Mouse (Mus musculus): ENCODE measurements at regions not wholly inside any gene's neighbourhood (a gene's known extent, or its start where the extent isn't known, plus 50 kb on each side); places are given as distances from the start of the nearest gene placed in this dataset.
A peak's percentile ranks its signal among the peaks of the same experiment; 100 is the strongest.

DNA sequence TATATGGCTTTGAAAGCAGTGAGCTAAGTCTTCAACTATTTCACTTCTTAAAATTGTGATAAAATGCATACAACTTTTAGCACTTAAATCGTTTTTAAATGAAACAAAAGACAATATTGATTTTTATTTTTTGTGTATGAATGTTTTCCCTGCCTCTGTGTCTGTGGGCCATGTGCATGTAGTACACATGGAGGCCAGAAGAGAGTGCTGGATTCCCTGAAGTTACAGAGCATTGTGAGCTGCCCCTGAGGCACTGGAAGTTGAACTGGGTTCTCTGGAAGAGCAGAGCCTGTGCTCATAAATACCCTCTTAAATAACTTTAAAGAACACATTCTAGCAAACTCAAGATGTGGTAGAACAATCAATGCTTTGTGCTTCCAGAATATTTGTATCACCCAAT, 61.8 kb upstream of the Gm6812 start:
- DNase-seq (ENCODE audit: extremely low spot score in 1 of 2, low spot score in 1 of 2): no peak

GRCm38 (mm10) chrX:68953298-68953697, 60.4 kb upstream of the Gm6812 start:
- peak in 1 of 2 experiments; percentile 6 for DNase-seq (ENCODE audit: extremely low spot score in 1 of 2, low spot score in 1 of 2)

DNA sequence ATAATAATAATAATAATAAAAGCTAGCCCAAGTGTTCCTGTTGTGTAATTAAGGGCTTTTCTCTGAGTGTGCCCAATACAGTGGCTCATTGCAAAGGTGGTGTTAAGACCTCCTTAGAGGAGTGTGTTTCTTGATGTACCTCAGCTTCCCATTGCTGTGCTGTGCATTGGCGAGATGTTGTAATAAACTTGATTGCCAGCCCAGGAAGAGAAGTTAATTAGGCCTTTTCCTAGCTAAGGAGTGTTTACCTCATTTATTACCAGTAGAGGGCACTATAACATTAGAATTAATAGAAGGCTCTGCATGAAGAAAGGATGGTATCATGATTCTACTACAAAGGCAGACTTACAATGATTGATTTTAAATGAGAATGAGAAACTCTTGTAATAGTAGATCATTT, 57.9 kb upstream of the Gm6812 start:
- DNase-seq (ENCODE audit: extremely low spot score in 1 of 2, low spot score in 1 of 2): no peak

DNA sequence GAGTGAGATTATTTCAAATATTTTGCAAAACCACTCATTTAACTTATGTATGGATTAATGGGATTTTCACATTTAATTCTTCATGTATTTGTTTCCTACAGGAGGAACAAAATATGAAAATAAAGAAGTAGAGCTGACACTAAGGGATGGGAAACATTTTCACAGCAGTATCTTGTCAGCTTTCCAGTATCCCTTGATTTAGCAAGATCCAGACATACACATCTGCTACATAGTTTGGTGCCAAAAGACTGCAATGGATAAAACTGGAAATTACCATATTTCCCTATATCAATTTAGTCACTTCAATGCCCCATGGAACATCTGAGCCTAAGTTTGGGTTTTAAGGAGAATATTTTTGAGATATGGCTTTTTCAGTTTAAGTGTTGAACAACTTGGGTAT, 52.9 kb upstream of the Gm6812 start:
- no peak for DNase-seq (ENCODE audit: extremely low spot score in 1 of 2, low spot score in 1 of 2)
